Mouse (Mus musculus): Measurements from ENCODE around the gene Has3.
"Not testable (repeated sequence)": the region's sequence is repeated elsewhere in the genome, so short reads cannot be mapped to it uniquely, and the experiment has no call there.

Gene Has3

GRCm38 (mm10) chr8:106887336-106888189, 17.5 kb downstream of the Has3 start:
- DNase-seq: peak; percentile 83

DNA sequence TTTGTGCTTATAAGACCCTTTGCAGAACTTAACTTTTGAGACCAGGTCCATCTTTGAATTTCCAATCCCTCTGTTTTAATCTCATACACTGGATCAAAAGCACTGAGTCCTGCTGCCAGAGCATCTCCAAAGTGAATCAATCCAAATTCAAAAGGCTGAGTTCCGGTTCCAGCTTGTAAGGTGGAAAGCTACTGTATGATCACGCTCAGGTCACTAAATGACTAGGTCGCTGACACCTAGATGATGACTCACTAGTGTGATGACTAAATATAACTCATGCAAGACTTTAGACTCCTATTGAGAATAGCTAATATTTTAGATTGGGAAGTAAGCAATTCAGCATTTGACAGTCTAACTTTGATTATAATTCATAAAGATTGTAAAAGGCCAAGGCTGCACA, 18.8 kb downstream of the Has3 start:
- no peak for DNase-seq

GRCm38 (mm10) chr8:106892210-106892805, 22.3 kb downstream of the Has3 start:
- DNase-seq: peak; percentile 53

- peak; percentile 13 for DNase-seq
Measured at GRCm38 (mm10) chr8:106892806-106893451, 22.9 kb downstream of the Has3 start.

GRCm38 (mm10) chr8:106893481-106894156, 23.6 kb downstream of the Has3 start, which contains the start of gene Utp4:
Gene Utp4, plus strand, starts transcription at chr8:106893636.
- peak; percentile 93 for DNase-seq

DNA sequence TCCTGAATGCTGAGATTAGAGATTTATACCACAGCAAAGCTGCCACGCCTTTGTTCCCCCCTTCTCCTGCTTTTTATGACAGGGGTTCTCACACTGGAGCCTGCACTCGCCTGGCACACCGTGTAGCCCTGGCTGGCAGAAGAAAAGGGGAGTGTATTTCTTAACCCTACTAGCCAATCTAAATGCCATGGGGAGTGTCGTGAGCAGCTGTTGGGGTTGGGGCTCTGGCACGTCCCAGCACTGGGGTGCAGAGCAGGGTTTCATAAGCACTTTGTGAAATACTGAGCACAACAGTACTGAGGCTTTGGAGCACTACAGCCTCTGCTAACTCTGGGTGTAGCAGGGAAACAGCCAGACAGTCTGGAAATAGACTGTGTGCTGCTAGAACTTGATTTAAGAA, 29.4 kb downstream of the Has3 start:
- DNase-seq: no peak

GRCm38 (mm10) chr8:106905727-106906480, 35.9 kb downstream of the Has3 start:
- DNase-seq: peak; percentile 79

- DNase-seq: no peak
Measured at GRCm38 (mm10) chr8:106906635-106907034, 36.6 kb downstream of the Has3 start.

- no peak for DNase-seq
Measured at GRCm38 (mm10) chr8:106907450-106907849, 37.4 kb downstream of the Has3 start.

DNA sequence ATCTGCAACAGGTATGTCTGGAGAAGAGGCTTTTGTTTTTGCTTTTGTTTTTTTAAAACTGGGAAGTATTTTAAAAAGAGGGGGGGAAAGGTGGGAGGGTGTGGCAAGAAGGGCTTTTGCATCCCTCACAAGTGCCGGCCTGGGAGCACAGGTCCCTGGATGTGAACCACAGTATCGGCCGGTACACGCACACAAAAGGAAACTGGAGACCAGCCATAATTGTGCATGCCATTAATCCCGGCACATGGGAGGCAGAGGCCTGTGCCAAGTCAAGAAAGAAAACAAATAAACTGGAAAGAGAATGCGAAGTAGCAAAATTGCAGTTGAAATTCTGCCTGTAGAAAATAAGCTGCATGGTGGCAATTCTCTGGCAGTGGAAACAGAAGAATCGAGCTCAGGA, 38.2 kb downstream of the Has3 start:
- no peak for DNase-seq

DNA sequence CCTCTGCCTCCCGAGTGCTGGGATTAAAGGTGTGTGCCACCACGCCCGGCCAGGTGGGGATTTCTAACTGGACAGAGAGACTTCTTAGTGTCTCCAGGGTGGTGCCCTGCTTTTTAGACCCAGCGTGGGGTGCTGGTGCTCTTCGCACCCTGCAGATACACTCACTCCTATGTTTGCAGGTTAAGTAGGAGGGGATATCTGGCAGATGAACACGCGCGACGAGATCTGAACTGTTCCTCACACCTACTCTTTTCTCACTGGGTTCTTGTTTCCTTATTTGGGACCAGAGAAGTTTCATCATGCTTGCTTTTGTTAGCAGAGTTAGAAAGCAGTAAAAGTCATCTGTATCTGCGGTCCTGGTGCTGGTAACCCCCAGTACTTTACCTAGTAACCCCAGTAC, 43.6 kb downstream of the Has3 start:
- DNase-seq: no peak

GRCm38 (mm10) chr8:106919721-106920394, 49.8 kb downstream of the Has3 start:
- DNase-seq: no peak

DNA sequence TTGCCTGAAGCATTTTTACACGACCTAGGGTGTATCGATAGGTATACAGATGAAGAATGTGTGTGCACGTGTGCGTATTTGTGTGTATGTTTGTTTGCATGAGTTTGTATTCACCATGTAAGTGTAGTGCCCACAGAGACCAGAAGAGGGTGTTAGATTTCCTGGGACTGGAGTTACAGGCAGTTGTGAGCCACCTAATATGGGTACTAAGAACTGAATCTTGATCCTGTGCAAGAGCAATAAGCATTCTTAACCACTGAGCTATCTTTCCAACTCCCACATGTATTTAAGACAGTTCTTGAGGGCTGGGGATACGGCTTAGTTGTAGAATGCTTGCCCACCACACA, 50.3 kb downstream of the Has3 start:
- DNase-seq: no peak

- no peak for DNase-seq
Measured at GRCm38 (mm10) chr8:106924057-106924456, 54.0 kb downstream of the Has3 start.

GRCm38 (mm10) chr8:106924904-106925349, 54.9 kb downstream of the Has3 start:
- no peak for DNase-seq

GRCm38 (mm10) chr8:106925446-106925845, 55.4 kb downstream of the Has3 start:
- no peak for DNase-seq

- peak; percentile 41 for DNase-seq
Measured at GRCm38 (mm10) chr8:106927247-106927646, 57.2 kb downstream of the Has3 start.

DNA sequence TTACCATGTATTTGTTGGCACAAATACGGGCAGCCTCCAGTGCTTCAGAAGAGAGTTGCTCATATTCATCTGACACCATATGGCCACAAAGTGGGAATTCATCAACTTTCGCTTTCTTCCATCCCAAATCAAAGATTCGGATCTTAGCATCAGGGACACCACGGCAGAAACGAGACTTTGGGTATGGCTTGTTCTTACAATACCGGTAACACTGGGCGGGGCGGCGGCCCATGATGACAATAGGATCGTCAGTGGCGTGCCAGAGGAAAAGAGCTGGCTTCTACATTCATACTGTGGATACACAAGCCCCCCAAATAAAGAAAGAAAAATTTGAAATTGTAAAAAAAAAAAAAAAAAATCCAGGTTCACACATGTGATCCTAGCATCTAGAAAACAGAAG, 58.1 kb downstream of the Has3 start:
- DNase-seq: not testable (repeated sequence)

GRCm38 (mm10) chr8:106929155-106929913, 59.3 kb downstream of the Has3 start:
- DNase-seq: peak; percentile 87

DNA sequence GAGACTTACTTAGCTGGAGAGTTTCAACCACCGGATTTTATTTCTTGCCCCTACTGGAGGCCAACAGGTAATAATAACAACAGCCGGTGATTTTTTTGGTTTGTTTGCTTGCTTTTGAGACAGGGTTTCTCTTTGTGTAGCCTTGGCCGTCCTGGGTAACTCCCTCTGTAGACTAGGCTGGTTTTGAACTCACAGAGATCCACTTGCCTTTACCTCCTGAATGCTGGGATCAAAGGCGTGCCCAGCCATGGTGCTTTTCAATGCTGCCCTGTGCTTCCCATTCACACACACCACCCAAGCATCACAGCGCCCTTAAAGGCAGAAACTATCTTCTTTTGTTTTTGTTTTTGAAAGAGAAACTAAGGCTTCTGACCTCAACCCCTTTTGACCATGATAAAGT, 59.9 kb downstream of the Has3 start:
- DNase-seq: no peak
